Mouse (Mus musculus) ES-Bruce4 (cell line): ENCODE measurements around the gene Kmt2d. TPM values are rescaled to one million over a fixed set of nuclear protein-coding genes. Genes with fewer than 3 reads are reported as not detected.
A peak's percentile ranks its signal among the peaks of the same experiment; 100 is the strongest.

Experiments
- H3K27ac ChIP-seq: 2 replicates; pipeline ENCODE4 v1.5.1; 2012; ENCODE audit warnings: low read length, inconsistent platforms; ENCODE audit not compliant: insufficient read depth
- H3K27me3 ChIP-seq: 2 replicates; pipeline ENCODE4 v1.6.1; 2012; ENCODE audit warnings: mild to moderate bottlenecking, low read length, inconsistent platforms; ENCODE audit not compliant: control insufficient read depth, poor library complexity, insufficient read depth, severe bottlenecking
- H3K36me3 ChIP-seq: 2 replicates; pipeline ENCODE4 v1.6.1; 2012; ENCODE audit warnings: inconsistent platforms, mild to moderate bottlenecking, low read length, moderate library complexity; ENCODE audit not compliant: control insufficient read depth, poor library complexity, insufficient read depth, severe bottlenecking
- H3K4me1 ChIP-seq: one replicate; pipeline ENCODE4 v1.8.1; 2011; ENCODE audit warnings: low read length; ENCODE audit not compliant: control insufficient read depth, insufficient read depth
- H3K4me3 ChIP-seq: 2 replicates; pipeline ENCODE4 v1.5.1; 2011; ENCODE audit warnings: low read depth, mild to moderate bottlenecking, low read length
- H3K9ac ChIP-seq: 2 replicates; pipeline ENCODE4 v1.6.1; 2012; ENCODE audit warnings: low read depth, mild to moderate bottlenecking, inconsistent platforms; ENCODE audit not compliant: poor library complexity, severe bottlenecking
- H3K9me3 ChIP-seq: replicated peaks from 2 replicates; pipeline ENCODE4 v1.6.1; 2012; ENCODE audit warnings: mild to moderate bottlenecking, low read length, inconsistent platforms; ENCODE audit not compliant: control insufficient read depth, poor library complexity, insufficient read depth, severe bottlenecking
- CTCF ChIP-seq: IDR thresholded peaks from one replicate; pipeline ENCODE4 v1.8.1; 2011; ENCODE audit warnings: low read depth, low read length
- EP300 ChIP-seq: IDR thresholded peaks from 2 replicates; pipeline ENCODE4 v1.6.1; 2011; ENCODE audit warnings: low read depth, low read length; ENCODE audit not compliant: insufficient read depth
- POLR2A ChIP-seq: IDR thresholded peaks from one replicate; pipeline ENCODE4 v1.8.1; 2011; ENCODE audit warnings: low read length; ENCODE audit not compliant: insufficient read depth
- polyA plus RNA-seq: library from polyadenylated mRNA; stranded (reverse); fragments of >200 nt; gene quantifications from 2 replicates; pipeline ENCODE4 v1.2.4, GENCODE M21; 2011; ENCODE audit warnings: low read depth; ENCODE audit not compliant: missing spikeins, insufficient read depth, insufficient read length

The Kmt2d gene
- polyA plus RNA-seq, 1 experiment: 51.9 TPM

- H3K27ac ChIP-seq: no peak overlapping the region
- no peaks in the 10 kb centered on the region for H3K36me3 ChIP-seq
- no peak for TF ChIP-seq CTCF
- no peak for TF ChIP-seq EP300
- no peak for TF ChIP-seq POLR2A
- H3K4me3 ChIP-seq: no peak overlapping the region
- peaks cover 19% of the 10 kb centered on the region for H3K27me3 ChIP-seq
- H3K4me1 ChIP-seq: no peaks in the 10 kb centered on the region
- no peaks in the 10 kb centered on the region for H3K9me3 ChIP-seq
- H3K9ac ChIP-seq: no peak overlapping the region
Measured at GRCm38 (mm10) chr15:98788972-98789660, 81.9 kb downstream of the Kmt2d start.

GRCm38 (mm10) chr15:98787930-98788329, 83.1 kb downstream of the Kmt2d start:
- Histone ChIP-seq H3K4me1 (no peaks in the 10 kb centered on the region), H3K4me3 (no peak overlapping the region), H3K27ac (no peak overlapping the region), H3K27me3 (peaks cover 19% of the 10 kb centered on the region), H3K36me3 (no peaks in the 10 kb centered on the region), H3K9me3 (no peaks in the 10 kb centered on the region), H3K9ac (no peak overlapping the region)
- TF ChIP-seq CTCF (peak; percentile 50), EP300 (no peak), POLR2A (no peak)

GRCm38 (mm10) chr15:98785744-98786143, 85.3 kb downstream of the Kmt2d start:
- H3K27ac ChIP-seq: no peak overlapping the region
- H3K27me3 ChIP-seq: peaks cover 5% of the 10 kb centered on the region
- H3K36me3 ChIP-seq: no peaks in the 10 kb centered on the region
- H3K4me3 ChIP-seq: no peak overlapping the region
- H3K9me3 ChIP-seq: no peaks in the 10 kb centered on the region
- TF ChIP-seq POLR2A (no peak), CTCF (peak; percentile 66)
- no peak overlapping the region for H3K9ac ChIP-seq
- no peaks in the 10 kb centered on the region for H3K4me1 ChIP-seq

Other genes starting within 250 kb of the Kmt2d start
- gene Cacnb3, start 240.4 kb downstream of the Kmt2d start, polyA plus RNA-seq: 16.8 and 18.7 TPM in 2 replicates
- 121 TPM in 2 replicates for gene Ddx23, start 208.3 kb downstream of the Kmt2d start, polyA plus RNA-seq
- 3.4 and 3.7 TPM in 2 replicates for gene Rnd1, start 193.7 kb downstream of the Kmt2d start, polyA plus RNA-seq
- 0.85 TPM in 1 of 2 replicates, not detected in the other for gene Ccdc65, start 163.0 kb downstream of the Kmt2d start, polyA plus RNA-seq
- gene Fkbp11, start 143.0 kb downstream of the Kmt2d start, polyA plus RNA-seq: 28.2 and 30.0 TPM in 2 replicates
- gene Arf3, start 108.0 kb downstream of the Kmt2d start, polyA plus RNA-seq: 58.4 and 59.3 TPM in 2 replicates
- gene Wnt10b, start 93.1 kb downstream of the Kmt2d start, polyA plus RNA-seq: 1.7 and 1.8 TPM in 2 replicates
- not detected in 2 replicates for gene Wnt1, start 81.3 kb downstream of the Kmt2d start, polyA plus RNA-seq
- gene Ddn, start 61.7 kb downstream of the Kmt2d start, polyA plus RNA-seq: not detected in 2 replicates
- 51.0 and 61.0 TPM in 2 replicates for gene Prkag1, start 39.7 kb downstream of the Kmt2d start, polyA plus RNA-seq
- 40.3 and 41.9 TPM in 2 replicates for gene Rhebl1, start 23.3 kb upstream of the Kmt2d start, polyA plus RNA-seq
- gene Dhh, start 27.3 kb upstream of the Kmt2d start, polyA plus RNA-seq: 0.40 and 0.78 TPM in 2 replicates
- 30.9 and 33.4 TPM in 2 replicates for gene Lmbr1l, start 47.0 kb upstream of the Kmt2d start, polyA plus RNA-seq
- 3,464 and 4,107 TPM in 2 replicates for gene Tuba1b, start 63.4 kb upstream of the Kmt2d start, polyA plus RNA-seq
- not detected in 2 replicates for gene Gm49450, start 82.3 kb upstream of the Kmt2d start, polyA plus RNA-seq
- gene Tuba1a, start 82.5 kb upstream of the Kmt2d start, polyA plus RNA-seq: 700 and 767 TPM in 2 replicates
- 407 and 426 TPM in 2 replicates for gene Tuba1c, start 158.7 kb upstream of the Kmt2d start, polyA plus RNA-seq
- 8.0 and 11.5 TPM in 2 replicates for gene Prph, start 184.0 kb upstream of the Kmt2d start, polyA plus RNA-seq
- 43.3 and 46.5 TPM in 2 replicates for gene Troap, start 203.4 kb upstream of the Kmt2d start, polyA plus RNA-seq
- 0.96 TPM in 1 of 2 replicates, not detected in the other for gene C1ql4, start 216.6 kb upstream of the Kmt2d start, polyA plus RNA-seq
- gene Dnajc22, start 222.0 kb upstream of the Kmt2d start, polyA plus RNA-seq: 5.0 and 5.4 TPM in 2 replicates